Mouse (Mus musculus): ENCODE measurements at regions not wholly inside any gene's neighbourhood (a gene's known extent, or its start where the extent isn't known, plus 50 kb on each side); places are given as distances from the start of the nearest gene placed in this dataset.
A peak's percentile ranks its signal among the peaks of the same experiment; 100 is the strongest.

DNA sequence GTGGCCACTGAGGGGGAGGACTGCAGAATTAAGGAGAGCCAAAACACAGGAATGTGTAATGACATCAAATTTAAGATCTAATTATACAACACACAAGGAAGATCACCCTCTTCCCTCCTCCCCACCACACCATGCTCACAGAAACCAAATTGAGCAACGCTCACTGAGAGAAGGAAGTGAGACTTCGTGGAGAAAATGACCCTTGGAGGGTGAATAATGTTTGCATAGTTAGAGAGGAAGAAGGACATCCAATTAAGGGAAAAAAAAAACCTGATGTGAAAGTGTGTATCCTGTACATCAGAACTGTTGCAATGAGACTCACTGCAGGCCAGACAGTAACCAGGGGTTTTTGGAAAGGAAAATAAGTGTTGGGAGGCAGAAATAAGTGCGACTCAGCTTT, 144.8 kb upstream of the Zeb2 start:
- WGBS = 65% methylated on average over 3 of the region's 3 CpGs

DNA sequence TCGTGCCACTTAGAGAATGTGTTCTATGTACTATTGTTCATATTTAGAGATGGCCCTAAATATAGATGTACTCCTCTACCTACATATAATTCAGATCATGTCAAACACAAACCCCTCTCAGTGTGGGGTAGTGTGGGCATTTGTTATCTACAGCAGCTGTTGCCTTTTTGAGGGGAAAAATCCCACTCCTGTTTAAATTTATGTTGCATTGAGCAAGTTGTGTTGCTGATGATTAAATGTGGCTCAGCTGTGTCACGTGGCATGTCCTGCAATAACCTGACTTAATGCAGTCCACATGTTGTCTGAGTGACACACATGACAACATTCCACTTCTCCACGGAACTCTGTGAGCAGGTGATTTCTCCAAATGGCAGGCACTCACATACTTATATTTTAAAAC, 141.7 kb upstream of the Zeb2 start:
- H3K4me2 ChIP-seq (ENCODE audit: low read depth, low read length) = no peak overlapping the region
- WGBS = 59% methylated on average over 3 of the region's 3 CpGs
- no peak overlapping the region for H3K27ac ChIP-seq (ENCODE audit: low read length)
- no peaks in the 10 kb centered on the region for H3K36me3 ChIP-seq (ENCODE audit: control insufficient read depth, insufficient read depth, low read length)
- H3K27me3 ChIP-seq (ENCODE audit: control insufficient read depth, insufficient read depth, low read depth, low read length) = no peaks in the 10 kb centered on the region
- H3K9ac ChIP-seq (ENCODE audit: low read length) = no peak overlapping the region
- H3K9me3 ChIP-seq (ENCODE audit: control insufficient read depth, low read length) = no peaks in the 10 kb centered on the region
- no peak overlapping the region for H3K4me3 ChIP-seq (ENCODE audit: low read length)
- no peak for ATAC-seq (ENCODE audit: low read depth)
- H3K4me1 ChIP-seq (replicated peaks; ENCODE audit: control insufficient read depth, insufficient read depth, low read length) = no peaks in the 10 kb centered on the region

More for the DNA sequence above, 144.8 kb upstream of the Zeb2 start:
- Histone ChIP-seq H3K9me3 (ENCODE audit: control insufficient read depth, low read length) (no peaks in the 10 kb centered on the region), H3K27ac (ENCODE audit: low read length) (no peak overlapping the region), H3K27me3 (ENCODE audit: control insufficient read depth, insufficient read depth, low read depth, low read length) (no peaks in the 10 kb centered on the region), H3K4me2 (ENCODE audit: low read depth, low read length) (no peak overlapping the region), H3K9ac (ENCODE audit: low read length) (no peak overlapping the region), H3K36me3 (ENCODE audit: control insufficient read depth, insufficient read depth, low read length) (no peaks in the 10 kb centered on the region), H3K4me1 (replicated peaks; ENCODE audit: control insufficient read depth, insufficient read depth, low read length) (no peaks in the 10 kb centered on the region), H3K4me3 (ENCODE audit: low read length) (no peak overlapping the region)
- ATAC-seq (ENCODE audit: low read depth) = no peak

DNA sequence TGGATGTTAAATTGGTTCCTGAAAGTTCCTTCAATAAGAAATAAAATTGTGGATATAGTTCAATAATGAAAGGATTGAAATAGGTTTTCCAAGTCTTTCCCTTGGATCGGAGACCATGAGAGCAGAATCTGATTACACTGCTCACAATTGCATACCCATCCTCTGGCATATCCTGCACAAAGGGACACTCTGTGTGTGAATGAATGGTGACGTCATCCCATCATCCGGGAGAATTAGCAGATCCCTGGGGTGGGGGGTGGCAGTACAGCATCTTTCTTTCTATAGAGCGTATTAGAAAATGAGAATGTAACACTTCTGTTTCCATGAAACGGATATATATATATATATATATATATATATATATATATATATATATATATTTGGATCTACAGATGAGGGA, 139.2 kb upstream of the Zeb2 start:
- 88% methylated on average over 5 of the region's 5 CpGs for WGBS
- no peaks in the 10 kb centered on the region for H3K27me3 ChIP-seq (ENCODE audit: control insufficient read depth, insufficient read depth, low read depth, low read length)
- no peak for ATAC-seq (ENCODE audit: low read depth)
- no peak overlapping the region for H3K9ac ChIP-seq (ENCODE audit: low read length)
- H3K9me3 ChIP-seq (ENCODE audit: control insufficient read depth, low read length) = no peaks in the 10 kb centered on the region
- no peak overlapping the region for H3K4me2 ChIP-seq (ENCODE audit: low read depth, low read length)
- H3K4me3 ChIP-seq (ENCODE audit: low read length) = no peak overlapping the region
- H3K27ac ChIP-seq (ENCODE audit: low read length) = no peak overlapping the region
- H3K4me1 ChIP-seq (replicated peaks; ENCODE audit: control insufficient read depth, insufficient read depth, low read length) = no peaks in the 10 kb centered on the region
- H3K36me3 ChIP-seq (ENCODE audit: control insufficient read depth, insufficient read depth, low read length) = no peaks in the 10 kb centered on the region

DNA sequence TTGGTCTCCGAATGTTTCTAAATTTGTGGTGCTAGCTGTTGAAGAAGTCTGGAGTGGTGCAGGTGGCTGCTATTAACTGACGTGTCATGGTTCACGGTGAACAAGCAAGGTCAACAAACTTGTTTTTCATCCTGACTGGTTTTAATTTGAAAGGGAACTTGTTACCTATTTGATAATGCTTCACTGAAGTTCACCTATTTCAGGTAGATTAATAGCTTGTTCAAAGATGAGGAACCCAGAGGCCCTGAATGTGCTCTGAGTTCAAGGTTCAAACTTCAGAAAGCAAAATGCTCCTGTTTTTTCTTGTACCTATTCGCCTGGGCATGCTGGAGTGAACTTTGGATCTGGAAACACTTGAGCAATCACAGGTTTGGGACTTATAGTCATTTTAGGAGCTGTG, 136.7 kb upstream of the Zeb2 start:
- no peak for ATAC-seq (ENCODE audit: low read depth)
- H3K4me3 ChIP-seq (ENCODE audit: low read length) = no peak overlapping the region
- no peaks in the 10 kb centered on the region for H3K9me3 ChIP-seq (ENCODE audit: control insufficient read depth, low read length)
- 53% methylated on average over 4 of the region's 4 CpGs for WGBS
- H3K27me3 ChIP-seq (ENCODE audit: control insufficient read depth, insufficient read depth, low read depth, low read length) = no peaks in the 10 kb centered on the region
- H3K9ac ChIP-seq (ENCODE audit: low read length) = no peak overlapping the region
- no peaks in the 10 kb centered on the region for H3K4me1 ChIP-seq (replicated peaks; ENCODE audit: control insufficient read depth, insufficient read depth, low read length)
- no peaks in the 10 kb centered on the region for H3K36me3 ChIP-seq (ENCODE audit: control insufficient read depth, insufficient read depth, low read length)
- no peak overlapping the region for H3K4me2 ChIP-seq (ENCODE audit: low read depth, low read length)
- no peak overlapping the region for H3K27ac ChIP-seq (ENCODE audit: low read length)

DNA sequence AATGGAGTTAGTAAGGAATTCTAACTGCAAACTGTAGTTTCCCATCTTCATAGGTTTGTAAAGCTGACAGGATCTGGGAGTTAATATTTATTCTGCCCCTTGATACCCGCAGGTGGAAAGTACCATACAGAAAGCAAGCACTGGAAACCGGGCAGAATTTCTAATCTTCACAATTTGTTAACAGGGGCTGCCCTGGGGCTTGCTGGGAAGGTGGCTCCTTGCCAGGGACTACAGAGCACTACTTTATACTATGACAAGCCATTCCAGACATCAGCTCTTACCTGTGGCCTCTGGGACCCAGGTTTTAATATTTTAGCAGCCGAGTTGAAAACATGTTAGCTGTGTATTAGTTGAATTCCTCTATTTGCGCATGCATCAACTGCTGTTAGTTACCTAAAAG, 135.1 kb upstream of the Zeb2 start:
- Histone ChIP-seq H3K4me3 (ENCODE audit: low read length) (no peak overlapping the region), H3K27me3 (ENCODE audit: control insufficient read depth, insufficient read depth, low read depth, low read length) (no peaks in the 10 kb centered on the region), H3K4me2 (ENCODE audit: low read depth, low read length) (no peak overlapping the region), H3K9me3 (ENCODE audit: control insufficient read depth, low read length) (no peaks in the 10 kb centered on the region), H3K36me3 (ENCODE audit: control insufficient read depth, insufficient read depth, low read length) (no peaks in the 10 kb centered on the region), H3K9ac (ENCODE audit: low read length) (no peak overlapping the region), H3K27ac (ENCODE audit: low read length) (no peak overlapping the region), H3K4me1 (replicated peaks; ENCODE audit: control insufficient read depth, insufficient read depth, low read length) (no peaks in the 10 kb centered on the region)
- peak; percentile 36; the same call in 1 of the 2 replicates for ATAC-seq (ENCODE audit: low read depth)
- WGBS = 65% methylated on average over 4 of the region's 4 CpGs

DNA sequence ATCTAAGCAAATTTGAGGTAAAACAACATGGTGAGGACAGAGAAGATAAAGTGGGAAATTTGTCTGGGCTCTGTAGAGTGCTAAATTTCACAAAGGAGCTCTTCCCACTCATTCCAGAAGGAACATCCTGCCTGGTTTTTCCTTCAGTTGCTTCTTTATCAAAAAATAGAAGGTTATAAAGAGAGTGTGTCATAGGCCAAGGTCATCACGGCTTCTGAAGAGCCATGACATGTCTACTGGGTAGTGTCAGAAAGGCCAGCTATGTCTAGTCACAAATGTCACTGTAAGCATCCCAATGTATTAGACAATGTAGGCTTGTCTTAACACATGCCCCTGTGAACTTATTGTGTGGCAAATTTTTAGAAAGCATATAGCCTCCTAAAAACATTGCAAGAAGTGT, 132.5 kb upstream of the Zeb2 start:
- H3K4me3 ChIP-seq (ENCODE audit: low read length) = no peak overlapping the region
- no peak for ATAC-seq (ENCODE audit: low read depth)
- peaks cover 11% of the 10 kb centered on the region for H3K4me1 ChIP-seq (replicated peaks; ENCODE audit: control insufficient read depth, insufficient read depth, low read length)
- 81% methylated on average over 1 of the region's 1 CpGs for WGBS
- no peak overlapping the region for H3K4me2 ChIP-seq (ENCODE audit: low read depth, low read length)
- H3K36me3 ChIP-seq (ENCODE audit: control insufficient read depth, insufficient read depth, low read length) = no peaks in the 10 kb centered on the region
- H3K27ac ChIP-seq (ENCODE audit: low read length) = no peak overlapping the region
- H3K9ac ChIP-seq (ENCODE audit: low read length) = no peak overlapping the region
- no peaks in the 10 kb centered on the region for H3K9me3 ChIP-seq (ENCODE audit: control insufficient read depth, low read length)
- H3K27me3 ChIP-seq (ENCODE audit: control insufficient read depth, insufficient read depth, low read depth, low read length) = no peaks in the 10 kb centered on the region

GRCm38 (mm10) chr2:45246061-45246945, 129.1 kb upstream of the Zeb2 start:
- 0 out of 2 replicates have a peak overlapping the region, but pooled peaks have one; percentile 16 for H3K4me2 ChIP-seq (ENCODE audit: low read depth, low read length)
- WGBS = 44% methylated on average over 10 of the region's 10 CpGs
- H3K27me3 ChIP-seq (ENCODE audit: control insufficient read depth, insufficient read depth, low read depth, low read length) = no peaks in the 10 kb centered on the region
- no peaks in the 10 kb centered on the region for H3K36me3 ChIP-seq (ENCODE audit: control insufficient read depth, insufficient read depth, low read length)
- peak; percentile 91 for ATAC-seq (ENCODE audit: low read depth)
- peak overlapping the region; percentile 85 for H3K27ac ChIP-seq (ENCODE audit: low read length)
- H3K4me1 ChIP-seq (replicated peaks; ENCODE audit: control insufficient read depth, insufficient read depth, low read length) = peaks cover 17% of the 10 kb centered on the region
- no peak overlapping the region; the same call in 1 of the 2 replicates for H3K9ac ChIP-seq (ENCODE audit: low read length)
- H3K9me3 ChIP-seq (ENCODE audit: control insufficient read depth, low read length) = no peaks in the 10 kb centered on the region
- no peak overlapping the region for H3K4me3 ChIP-seq (ENCODE audit: low read length)

- Histone ChIP-seq H3K9ac (ENCODE audit: low read length) (no peak overlapping the region), H3K4me2 (ENCODE audit: low read depth, low read length) (no peak overlapping the region), H3K27ac (ENCODE audit: low read length) (no peak overlapping the region), H3K9me3 (ENCODE audit: control insufficient read depth, low read length) (no peaks in the 10 kb centered on the region), H3K4me1 (replicated peaks; ENCODE audit: control insufficient read depth, insufficient read depth, low read length) (peaks cover 17% of the 10 kb centered on the region), H3K36me3 (ENCODE audit: control insufficient read depth, insufficient read depth, low read length) (no peaks in the 10 kb centered on the region), H3K27me3 (ENCODE audit: control insufficient read depth, insufficient read depth, low read depth, low read length) (no peaks in the 10 kb centered on the region), H3K4me3 (ENCODE audit: low read length) (no peak overlapping the region)
- WGBS = 22% methylated on average over 1 of the region's 1 CpGs
- ATAC-seq (ENCODE audit: low read depth) = no peak; the same call in 1 of the 2 replicates
Measured at GRCm38 (mm10) chr2:45245506-45245905, 128.3 kb upstream of the Zeb2 start.

DNA sequence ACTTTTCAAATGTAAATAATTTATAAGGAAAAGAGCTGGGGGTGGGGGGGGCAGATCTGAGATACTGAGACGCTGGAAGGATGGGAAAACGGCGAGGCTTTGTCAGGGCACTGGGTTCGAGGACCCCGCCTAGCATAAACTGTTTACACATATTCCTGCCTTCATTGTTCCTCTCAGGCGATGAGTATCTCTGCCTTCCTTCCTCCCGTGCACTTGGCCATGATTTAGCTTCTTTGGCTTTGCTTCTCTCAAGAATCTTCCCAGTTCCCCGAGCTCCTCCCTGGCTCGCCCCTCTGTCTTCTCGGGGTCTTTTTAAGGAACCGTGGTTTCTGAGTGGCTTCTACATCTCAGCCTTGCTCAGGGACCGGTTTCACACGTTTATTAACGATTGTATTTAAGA, 127.3 kb upstream of the Zeb2 start:
- Histone ChIP-seq H3K9ac (ENCODE audit: low read length) (peak overlapping the region; percentile 39), H3K9me3 (ENCODE audit: control insufficient read depth, low read length) (no peaks in the 10 kb centered on the region), H3K27me3 (ENCODE audit: control insufficient read depth, insufficient read depth, low read depth, low read length) (no peaks in the 10 kb centered on the region), H3K4me2 (ENCODE audit: low read depth, low read length) (peak overlapping the region; percentile 39), H3K36me3 (ENCODE audit: control insufficient read depth, insufficient read depth, low read length) (no peaks in the 10 kb centered on the region), H3K4me3 (ENCODE audit: low read length) (no peak overlapping the region), H3K27ac (ENCODE audit: low read length) (peak overlapping the region; percentile 73), H3K4me1 (replicated peaks; ENCODE audit: control insufficient read depth, insufficient read depth, low read length) (peaks cover 19% of the 10 kb centered on the region)
- 57% methylated on average over 14 of the region's 14 CpGs for WGBS
- no peak for ATAC-seq (ENCODE audit: low read depth)
